Mouse (Mus musculus) kidney, adult 11 months (tissue): ENCODE data around the gene Csn1s2b.
"Not testable (repeated sequence)": the region's sequence is repeated elsewhere in the genome, so short reads cannot be mapped to it uniquely, and the experiment has no call there.

Experiments
- DNase-seq: peaks from one replicate; pipeline ENCODE4 v3.0.0; 2022

Gene Csn1s2b

DNA sequence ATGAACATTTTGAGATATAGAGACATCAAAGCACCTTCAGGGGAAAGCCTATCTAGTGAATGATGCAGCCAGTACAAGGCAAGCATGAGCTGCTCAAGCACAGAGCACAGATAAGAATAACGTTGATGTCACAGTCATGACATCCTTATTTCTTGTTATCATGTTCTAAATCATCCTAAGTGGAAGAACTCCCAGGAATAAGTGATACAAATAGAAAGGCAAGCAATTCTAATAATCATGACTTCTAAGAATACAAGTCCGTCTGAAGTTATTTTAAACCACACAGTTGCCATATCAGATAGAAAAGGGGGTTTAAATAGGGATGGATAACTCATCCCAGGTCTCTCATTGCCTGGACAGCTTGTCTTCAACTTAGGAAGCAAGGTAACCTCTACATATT is at the start of gene Csn1s2b:
Csn1s2b (plus strand) TSS at position 301 of the 400 bp plus-strand sequence.
- no peak for DNase-seq

DNA sequence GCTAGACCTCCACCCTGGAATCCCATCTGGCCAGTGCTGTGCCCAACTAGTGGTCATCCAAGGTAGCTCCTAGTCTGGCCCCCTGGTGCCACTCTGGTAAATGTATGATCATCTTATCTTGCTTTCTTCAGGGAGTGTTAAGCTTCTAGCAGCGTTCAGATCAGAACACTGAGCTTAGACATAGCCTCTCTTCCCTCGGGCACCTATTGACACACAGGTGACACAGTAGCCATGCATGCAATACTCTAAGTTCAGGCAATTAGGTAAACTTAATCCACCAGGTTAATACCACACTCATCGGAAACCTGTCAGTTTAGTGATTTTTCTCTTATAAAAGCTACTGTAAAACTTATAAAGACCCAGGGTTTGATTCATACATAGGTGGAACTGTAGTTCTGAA is 43.3 kb upstream of the Csn1s2b start:
- DNase-seq = no peak

DNA sequence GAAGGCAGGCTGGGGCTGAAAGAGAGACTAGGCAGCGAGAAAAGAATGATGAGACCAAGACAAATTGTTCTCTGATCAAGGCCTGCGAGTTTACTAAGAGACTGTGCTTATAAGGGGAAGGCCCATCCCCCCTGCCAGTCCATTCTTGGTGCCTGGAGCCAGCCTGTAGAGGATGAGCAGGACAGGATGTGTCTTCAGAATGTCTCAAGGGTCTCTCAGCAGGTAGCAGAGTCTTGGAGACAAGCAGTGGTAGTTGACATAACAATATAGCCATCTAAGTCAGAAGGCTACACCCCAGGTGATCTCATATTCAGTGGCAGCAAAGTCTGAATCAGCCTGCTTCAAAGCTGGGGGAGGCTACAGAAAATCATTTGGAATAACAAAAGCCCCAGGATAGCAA is 35.7 kb upstream of the Csn1s2b start:
- not testable (repeated sequence) for DNase-seq

DNA sequence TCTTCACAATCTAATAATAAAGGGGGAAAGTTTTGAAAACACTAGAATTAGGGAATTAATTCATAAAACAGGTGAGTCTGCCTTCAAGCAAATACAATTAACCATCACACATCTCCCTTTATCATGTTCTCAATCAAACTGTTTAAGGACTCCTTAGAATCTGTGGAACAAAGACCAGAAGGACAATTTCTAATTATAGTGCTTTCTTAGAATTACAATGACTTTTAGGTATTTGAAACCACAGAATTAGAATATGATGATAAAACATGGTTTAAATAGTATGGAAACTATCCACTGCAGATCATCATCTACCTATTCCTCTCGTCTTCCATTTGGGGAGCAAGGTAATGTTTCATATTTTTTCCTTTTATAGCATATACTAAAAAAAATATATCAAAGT is 33.6 kb upstream of the Csn1s2b start, which contains the start of gene Csn1s2a:
Csn1s2a (plus strand) TSS at position 301 of the 400 bp plus-strand sequence.
- DNase-seq = no peak

DNA sequence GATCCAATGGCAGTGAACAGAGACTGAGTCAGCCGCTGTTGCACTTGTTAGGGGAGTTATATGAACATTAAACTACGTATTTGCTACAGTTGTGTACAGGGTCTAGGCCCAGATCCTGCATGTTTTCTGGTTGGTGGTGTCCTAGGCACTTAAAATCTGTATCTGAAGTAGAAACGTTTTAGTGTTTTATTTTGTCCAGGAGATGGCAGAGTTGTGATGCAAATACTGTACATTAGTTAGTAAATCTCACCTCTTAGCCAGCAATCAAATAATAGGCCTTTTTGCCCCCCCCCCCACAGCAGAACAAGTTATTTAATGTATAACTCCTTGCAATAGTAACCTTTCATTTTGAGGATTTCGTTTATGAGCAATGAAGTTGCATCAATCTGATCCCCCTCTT is 25.2 kb upstream of the Csn1s2b start:
- DNase-seq = no peak

DNA sequence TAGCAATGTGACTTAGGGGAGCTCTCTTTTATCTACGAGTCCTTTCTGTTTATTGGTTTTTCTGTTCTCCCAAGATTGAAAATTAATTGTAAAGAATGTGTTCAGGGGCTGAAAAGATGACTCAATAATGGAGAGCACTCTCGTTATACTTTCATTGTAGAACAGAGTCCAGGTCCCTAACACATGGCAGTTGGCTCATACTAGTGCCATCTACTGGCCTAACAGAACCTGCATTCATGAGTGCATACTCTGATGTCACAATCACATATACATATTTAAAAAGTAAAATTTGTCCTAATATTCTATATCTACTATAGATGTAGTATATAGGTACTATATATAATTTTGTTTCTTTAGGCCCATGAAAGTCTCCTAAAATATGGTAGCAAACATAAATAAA is 1.4 kb downstream of the Csn1s2b start:
- DNase-seq = no peak

DNA sequence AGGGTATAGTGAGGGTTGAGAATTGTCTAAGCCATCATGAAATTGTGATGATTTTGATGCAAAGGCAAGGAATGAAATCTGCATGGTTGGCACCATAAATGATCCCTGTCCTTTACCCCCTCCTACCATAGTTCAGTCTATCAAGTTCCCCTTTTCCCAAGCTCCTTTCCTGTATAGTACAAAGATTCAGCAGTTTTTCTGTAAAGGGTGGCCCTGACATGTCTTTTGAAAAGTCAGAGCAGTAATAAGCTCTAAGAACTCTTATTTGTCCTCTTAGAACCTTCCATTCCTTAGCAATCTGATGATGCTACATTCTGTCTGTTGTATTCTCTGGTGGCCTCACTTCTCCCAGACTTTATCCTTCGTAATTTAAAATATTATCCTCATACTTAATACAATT is 17.5 kb downstream of the Csn1s2b start, which contains the start of gene Prr27:
Prr27 (plus strand) TSS at position 301 of the 400 bp plus-strand sequence.
- DNase-seq = no peak

DNA sequence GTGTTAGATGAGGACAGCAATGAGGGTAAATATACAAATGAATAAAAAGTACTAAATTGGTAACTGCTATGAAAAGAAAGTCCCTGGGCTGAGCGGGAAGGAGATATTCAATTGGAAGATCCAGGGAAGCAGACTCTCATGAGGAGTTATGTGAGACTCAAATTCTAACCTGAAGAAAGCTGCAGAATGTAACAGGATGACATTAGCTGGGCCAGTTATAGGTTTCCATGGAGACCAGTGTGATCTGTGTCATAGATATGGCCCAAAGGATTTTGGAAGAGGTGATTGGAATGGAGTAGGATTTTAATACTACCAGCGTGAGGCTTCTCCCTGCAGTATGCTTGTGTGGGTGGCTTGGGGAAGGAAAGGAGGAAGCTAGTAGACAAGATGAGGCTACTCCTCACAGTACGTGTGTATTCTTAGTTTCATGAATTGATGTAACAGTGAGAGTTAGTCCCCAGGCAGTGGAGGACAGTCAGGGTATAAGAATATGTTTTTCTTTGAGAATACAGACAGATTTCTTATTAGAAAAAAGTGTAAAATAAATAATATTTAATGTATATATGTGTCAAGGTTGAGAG is 47.3 kb downstream of the Csn1s2b start:
- no peak for DNase-seq

DNA sequence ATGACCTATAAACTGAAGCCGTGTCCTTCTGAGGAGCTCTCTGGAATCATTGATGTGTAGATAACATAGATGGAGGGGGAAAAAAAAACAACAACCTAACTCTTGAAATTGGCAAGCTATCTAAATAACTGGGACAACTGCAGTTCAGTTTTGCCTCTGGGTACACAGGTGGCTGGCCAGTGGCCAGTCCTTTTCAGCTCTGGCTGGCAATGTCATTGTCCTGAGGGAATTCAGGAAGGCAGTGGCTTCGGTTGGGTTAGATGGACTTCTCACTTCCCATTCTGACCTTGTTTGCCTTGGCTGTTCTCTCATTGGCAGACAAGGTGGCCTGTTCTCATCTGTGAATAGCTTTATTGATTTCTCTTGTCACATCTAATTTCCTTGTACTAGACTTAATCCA is 62.2 kb downstream of the Csn1s2b start:
- peak; percentile 17 for DNase-seq

DNA sequence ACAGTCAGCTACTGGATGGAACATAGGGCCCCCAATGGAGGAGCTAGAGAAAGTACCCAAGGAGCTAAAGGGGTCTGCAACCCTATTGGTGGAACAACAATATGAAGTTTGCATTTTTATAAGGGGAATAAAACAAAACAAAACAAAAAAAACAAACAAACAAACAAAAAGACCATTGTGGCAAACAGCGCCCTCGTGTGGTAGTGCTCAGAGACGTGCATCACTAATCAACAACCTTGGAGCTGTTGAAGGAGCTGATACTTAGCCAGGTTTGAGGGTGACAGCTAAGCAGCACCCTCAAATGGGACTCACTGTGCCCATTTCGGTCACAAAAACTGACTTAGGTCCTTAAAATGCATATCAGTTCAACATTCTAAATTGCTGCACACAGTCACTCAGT is 63.5 kb downstream of the Csn1s2b start:
- no peak for DNase-seq
